Mouse (Mus musculus) left cerebral cortex, adult 8-10 months (tissue): ENCODE results near the gene Trim40. TPM values are rescaled to one million over a fixed set of nuclear protein-coding genes. Genes with fewer than 3 reads are reported as not detected.

Source experiments
- DNase-seq, 2 experiments: peaks; one replicate each; pipeline ENCODE4 v3.0.0; 2022; ENCODE audit warnings: low spot score in 2 of 2
- total RNA-seq, 4 experiments: library from RNA; stranded (reverse); gene quantifications; 2 replicates each; pipeline ENCODE4 v1.2.4; 2022

Trim40 gene
- total RNA-seq: under 1 TPM in 1 of 4 experiments, not detected in 3; 0.24 TPM

DNA sequence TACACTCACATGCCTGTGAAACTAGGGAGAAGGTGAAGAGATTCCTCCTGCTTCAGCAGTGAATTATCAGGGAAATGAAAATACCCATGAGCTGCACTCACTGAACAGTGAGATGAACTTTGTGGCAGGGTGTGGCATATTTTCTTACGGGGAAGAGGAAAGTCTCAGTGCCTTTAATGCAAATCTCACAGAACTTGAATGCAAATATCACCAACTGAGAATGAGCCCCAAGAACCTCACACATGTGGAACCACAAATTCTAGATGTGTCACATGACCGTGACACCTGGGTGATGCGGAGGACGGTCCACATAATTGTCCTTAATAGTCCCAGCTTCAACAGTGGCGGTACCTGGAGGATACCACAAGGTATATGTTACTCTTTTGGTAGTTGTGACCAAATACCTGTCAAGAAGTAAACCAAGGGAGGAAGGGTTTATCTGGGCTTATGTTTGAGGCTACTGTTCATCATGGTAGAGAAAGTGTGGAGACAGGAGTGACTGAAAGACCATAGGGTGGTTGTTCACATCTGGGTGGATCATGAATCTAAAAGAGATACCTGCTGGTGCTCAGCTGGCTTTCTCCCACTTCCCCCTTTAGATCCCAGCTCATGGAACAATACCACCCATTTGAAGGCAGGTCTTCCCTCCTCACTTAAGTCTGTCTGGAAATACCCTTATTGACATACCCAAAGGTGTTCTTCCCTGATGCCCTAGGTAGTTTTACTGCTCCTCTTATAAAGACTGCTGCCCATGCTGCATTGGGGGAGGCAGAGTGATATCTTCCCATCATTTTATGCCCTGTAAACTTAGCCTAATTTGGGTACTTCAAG, at the start of gene Trim40:
Gene Trim40 (minus strand): TSS at position 51 of the 831 bp plus-strand sequence.
- no peak for DNase-seq

DNA sequence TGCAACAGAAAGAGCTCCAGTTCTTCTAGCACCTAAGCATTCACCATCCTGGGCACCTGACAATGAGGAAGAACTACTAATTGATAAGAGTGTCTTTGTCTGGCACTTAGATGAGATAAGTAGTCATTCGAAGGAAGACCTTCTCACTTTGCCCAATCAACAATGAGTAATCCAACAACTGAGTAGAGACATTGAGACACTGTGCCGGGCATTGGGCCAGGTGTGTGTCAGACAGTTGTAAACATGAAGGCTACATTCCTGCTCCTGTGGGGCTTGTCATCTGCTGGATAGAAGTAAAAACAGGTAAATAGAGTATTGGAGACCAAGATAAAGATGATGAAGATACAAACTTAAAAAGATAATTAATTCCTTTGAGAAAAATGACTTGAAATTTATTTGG, 48.1 kb upstream of the Trim40 start:
- no peak for DNase-seq

DNA sequence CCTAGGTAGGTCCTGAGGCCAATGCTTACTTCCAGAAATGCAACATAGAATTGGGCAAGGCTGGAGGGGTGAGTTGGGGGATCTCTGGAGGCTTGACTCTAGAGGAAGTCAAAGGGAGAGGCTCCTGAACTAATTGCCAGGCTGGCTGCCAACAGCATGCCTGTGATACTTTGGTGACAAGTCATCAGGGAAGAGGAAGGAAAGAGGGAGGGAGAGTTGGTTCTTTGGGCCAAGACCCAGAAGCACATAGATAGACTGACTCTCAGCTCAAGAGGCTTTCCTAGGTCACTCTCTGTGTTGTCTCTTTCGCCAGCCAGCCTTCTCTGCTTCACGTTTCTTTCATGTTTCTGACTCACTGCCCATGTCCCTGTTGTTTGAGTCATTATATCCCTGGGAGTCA, 41.9 kb upstream of the Trim40 start:
- no peak for DNase-seq

- no peak for DNase-seq
These were observed 41.2 kb upstream of the Trim40 start for GRCm38 (mm10) chr17:36931130-36931529.

GRCm38 (mm10) chr17:36930233-36930632, 40.3 kb upstream of the Trim40 start:
- DNase-seq: no peak

DNA sequence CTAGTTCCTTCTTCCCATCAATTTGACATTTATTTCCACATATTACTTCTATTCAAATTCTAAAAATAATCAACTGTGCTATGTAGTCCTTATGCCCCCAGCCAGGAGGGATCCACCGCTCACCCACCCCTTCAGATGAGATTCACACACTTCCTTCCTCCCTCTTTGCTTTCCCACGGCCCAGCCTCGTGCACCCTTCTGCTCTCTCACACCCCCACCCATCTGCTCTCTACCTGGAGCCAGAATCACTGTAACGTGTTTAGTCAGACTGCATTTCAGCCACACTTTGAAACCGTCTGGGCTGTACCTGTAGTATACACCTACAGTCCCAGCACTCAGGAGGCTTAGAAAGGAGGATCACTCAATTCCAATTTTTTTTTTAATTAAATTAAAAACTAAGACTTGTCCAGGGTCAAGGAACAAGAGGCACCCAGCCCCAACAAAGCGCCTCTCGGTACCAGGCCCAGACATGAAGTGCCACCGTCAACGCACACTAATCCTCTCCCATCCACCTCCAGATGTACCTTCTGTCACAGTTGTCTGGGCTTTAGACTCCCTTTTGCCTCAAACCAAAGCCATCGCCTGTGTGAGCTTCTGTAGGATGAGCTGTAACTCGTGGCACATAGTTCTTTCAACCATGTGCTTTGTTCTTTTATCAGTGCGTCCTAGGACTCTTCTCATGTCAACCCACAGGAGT, 39.5 kb upstream of the Trim40 start:
- no peak for DNase-seq

GRCm38 (mm10) chr17:36927496-36928120, 37.7 kb upstream of the Trim40 start:
- DNase-seq: no peak

- no peak for DNase-seq
These were observed 33.6 kb upstream of the Trim40 start for GRCm38 (mm10) chr17:36923491-36923890.

GRCm38 (mm10) chr17:36922715-36923114, 32.8 kb upstream of the Trim40 start:
- DNase-seq: no peak

DNA sequence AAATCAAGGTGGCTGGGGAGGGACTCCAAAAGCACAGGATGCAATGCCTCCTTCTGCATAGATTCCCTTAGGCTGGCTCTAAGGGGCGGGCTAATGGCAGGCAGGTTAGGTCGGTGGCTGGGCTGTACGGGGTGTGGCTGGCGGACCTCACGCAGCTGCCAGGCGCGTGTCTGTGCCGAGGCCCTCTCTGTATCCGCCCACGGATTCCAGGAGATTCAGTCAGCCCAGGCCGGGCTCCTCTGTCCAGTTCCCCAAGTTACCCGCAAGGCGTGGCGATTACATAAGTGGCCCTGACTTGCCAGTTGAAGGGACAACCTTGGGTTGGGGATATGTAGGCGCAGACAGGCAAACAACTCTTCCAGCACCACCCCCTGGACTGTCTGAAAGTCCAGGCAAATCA, 30.3 kb upstream of the Trim40 start:
- DNase-seq: no peak

- DNase-seq: peak in 1 of 2 experiments; percentile 48
These were observed 25.2 kb upstream of the Trim40 start for GRCm38 (mm10) chr17:36915076-36915475.

DNA sequence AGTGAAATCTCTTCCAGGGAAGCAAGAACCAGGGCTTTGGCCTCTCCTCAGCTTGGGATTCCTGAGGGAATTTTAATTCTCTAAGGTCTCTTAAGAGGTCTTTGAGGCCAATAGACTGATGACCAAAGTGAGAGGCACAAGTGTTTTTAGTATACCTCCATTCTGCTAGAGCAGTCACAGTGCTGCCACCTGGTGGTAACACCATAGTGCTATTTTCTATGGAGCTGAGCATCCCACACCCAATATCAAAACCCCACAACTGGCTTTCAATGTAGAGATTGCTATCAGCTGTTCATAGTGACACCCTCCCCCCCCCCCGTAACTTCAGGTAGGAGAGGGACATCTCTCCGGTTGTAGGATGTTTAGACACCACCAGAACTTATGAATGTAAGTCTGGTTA, 24.2 kb upstream of the Trim40 start:
- peak; percentile 10 to 60 for DNase-seq

- DNase-seq: no peak
These were observed 22.1 kb upstream of the Trim40 start for GRCm38 (mm10) chr17:36912031-36912430.

GRCm38 (mm10) chr17:36909802-36910201, 19.9 kb upstream of the Trim40 start:
- DNase-seq: no peak

DNA sequence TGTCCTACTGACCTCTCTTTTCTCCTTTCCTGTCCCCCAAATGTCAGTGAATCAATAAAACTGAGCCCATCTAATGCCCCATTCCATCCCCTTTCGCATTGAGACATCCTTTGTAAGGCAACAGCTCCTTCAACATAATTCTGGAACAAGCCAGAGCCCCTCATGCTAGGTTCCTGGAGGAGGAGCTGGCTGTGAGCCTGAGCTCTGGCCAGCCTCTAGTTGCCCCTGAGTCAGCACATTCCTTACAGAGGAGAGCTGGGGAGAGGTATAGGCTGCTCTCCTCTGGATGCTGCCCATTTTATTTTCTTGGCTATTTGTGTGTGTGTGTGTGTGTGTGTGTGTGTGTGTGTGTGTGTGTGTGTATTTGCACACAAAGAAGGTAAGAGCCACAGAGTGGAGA, 18.3 kb upstream of the Trim40 start:
- DNase-seq: no peak

GRCm38 (mm10) chr17:36903651-36904050, 13.7 kb upstream of the Trim40 start:
- no peak for DNase-seq

DNA sequence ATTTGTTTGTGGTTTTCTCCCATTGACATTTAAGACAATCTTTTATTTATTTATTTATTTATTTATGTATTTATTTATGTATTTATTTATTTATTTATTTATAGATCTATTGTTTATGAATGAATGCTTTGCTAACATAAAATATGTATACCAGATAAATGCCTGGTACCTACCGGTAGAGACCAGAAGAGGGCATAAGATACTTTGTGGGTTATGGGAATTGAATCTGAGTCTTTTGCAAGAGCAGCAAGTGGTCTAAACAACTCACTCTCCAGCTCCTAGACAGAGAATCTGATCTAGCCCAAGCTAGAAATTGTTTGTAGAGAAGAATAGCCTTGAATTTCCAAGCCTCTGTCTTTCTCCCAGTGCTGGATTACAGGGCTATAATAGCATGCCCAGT, 10.8 kb upstream of the Trim40 start:
- DNase-seq: no peak

- peak in 1 of 2 experiments; percentile 54 for DNase-seq
These were observed 10.1 kb upstream of the Trim40 start for GRCm38 (mm10) chr17:36900001-36900400.

DNA sequence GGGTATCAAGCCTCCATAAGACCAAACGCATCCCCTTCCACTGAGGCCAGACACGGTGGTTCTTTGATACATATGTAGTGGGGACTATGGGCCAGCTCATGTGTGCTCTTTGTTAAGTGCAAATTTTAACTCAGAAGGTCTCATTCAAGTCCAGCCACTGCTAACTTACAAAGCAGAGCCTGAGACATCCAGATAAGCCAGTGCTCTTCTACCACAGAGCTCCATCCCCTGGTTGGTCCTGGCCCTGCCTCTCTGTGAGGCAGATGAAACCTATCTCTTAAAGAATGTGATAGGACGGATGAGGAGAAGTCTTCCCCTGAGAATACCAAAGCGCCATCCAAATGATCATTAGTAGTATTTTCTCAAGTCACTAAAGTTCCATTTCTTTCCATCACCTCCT, 9.5 kb upstream of the Trim40 start:
- no peak for DNase-seq

GRCm38 (mm10) chr17:36897552-36898205, 7.8 kb upstream of the Trim40 start, which contains the start of gene Trim31:
Trim31 (plus strand) TSS chr17:36898118.
- DNase-seq: no peak

DNA sequence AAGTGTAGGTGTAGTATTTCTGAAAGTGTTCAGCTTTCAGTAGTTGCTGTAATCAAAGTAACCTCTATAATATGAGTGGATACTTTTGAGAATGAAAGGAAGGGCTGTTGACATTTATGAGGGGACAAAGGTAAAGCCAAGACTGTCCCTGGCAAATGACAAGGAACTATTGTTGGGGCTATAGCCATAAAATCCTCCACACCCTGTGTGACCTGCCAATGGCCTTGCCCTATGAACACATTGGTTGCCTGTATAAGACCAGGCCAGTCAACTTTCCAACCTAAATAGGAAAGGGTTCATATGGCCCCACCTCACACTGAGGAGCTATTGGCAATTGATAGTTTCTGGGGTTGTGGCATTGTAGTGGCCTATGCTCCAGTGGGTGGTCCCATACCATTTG, 7.1 kb upstream of the Trim40 start:
- DNase-seq: no peak

GRCm38 (mm10) chr17:36896583-36896982, 6.7 kb upstream of the Trim40 start:
- no peak for DNase-seq
